In the genomic region with DNA sequence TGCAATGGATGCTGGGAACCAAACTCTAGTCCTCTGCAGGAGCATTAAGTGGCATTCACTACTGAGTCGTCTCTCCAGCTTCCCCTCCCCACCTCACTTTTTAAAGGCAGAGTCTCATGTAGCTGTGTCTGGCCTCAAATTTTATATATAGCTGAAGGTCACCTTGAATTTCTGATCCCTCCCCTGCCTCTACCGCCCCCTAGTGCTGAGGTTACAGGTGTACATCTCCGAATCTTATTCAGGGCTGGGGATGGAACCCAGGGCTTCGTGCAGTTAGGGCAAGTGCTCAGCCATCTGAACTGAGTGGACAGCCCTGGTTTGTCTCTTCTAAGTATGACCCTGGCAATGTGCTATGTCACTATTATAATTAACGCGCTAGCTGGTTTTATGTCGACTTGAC, we compare ENCODE assay signal across 29 mouse cellular contexts. TPM values are rescaled to one million over a fixed set of nuclear protein-coding genes. Genes with fewer than 3 reads are reported as not detected.
DNase-seq lines count a peak whose midpoint lies in the region; ATAC-seq and TF ChIP-seq lines count a peak whose summit lies in the region.
"Had no signal": no experiment of that assay in that cellular context is flagged by ENCODE, and none has a peak within 500 bp of the region (broad histone marks: within the 10 kb centered on the region; RNA-seq: fewer than 3 reads in every experiment).

No protein-coding gene starts in this region.

- no peak for ATAC-seq in kidney, postnatal 0 days (replicated peaks; ENCODE audit: low FRiP score, low read depth)
- no peak for ATAC-seq in G1E (ENCODE audit: extremely low read depth, insufficient number of reproducible peaks, low FRiP score, poor library complexity, severe bottlenecking)
- ATAC-seq in stomach, postnatal 0 days (ENCODE audit: low FRiP score, low TSS enrichment), result no peak
- ATAC-seq in midbrain, embryonic 14.5 days (ENCODE audit: low FRiP score, low TSS enrichment), result no peak
- ATAC-seq: CD4-positive, CD25-positive, alpha-beta regulatory T cell, adult 4 months had no signal

- DNase-seq in kidney, postnatal 0 days (ENCODE audit: low spot score), result no peak
- no peak for DNase-seq in kidney, adult 9 months
- no peak for DNase-seq in testis, postnatal 14 days (ENCODE audit: low spot score)
- DNase-seq in G1E (ENCODE audit: low spot score), result no peak
- no peak for DNase-seq in stomach, postnatal 0 days (ENCODE audit: low spot score)
- no peak for DNase-seq in midbrain, embryonic 14.5 days
- DNase-seq in heart, postnatal 25 days (ENCODE audit: low spot score), result no peak
- DNase-seq: cerebellum, adult 11 months; cerebellum, postnatal 14 days; embryo, embryonic 11 days; gastrocnemius, postnatal 14 days; heart, postnatal 10 days; kidney, adult 11 months; kidney, postnatal 36 days; layer of hippocampus, postnatal 36 days; left cerebral cortex, postnatal 4 days; lung, postnatal 4 days; right cerebral cortex, postnatal 4 days had no signal

- peak; percentile 17; the same call in 1 of the 2 replicates for TF ChIP-seq CTCF in kidney, postnatal 0 days (IDR thresholded peaks at IDR 0.05; ENCODE audit: low read depth)
- TF ChIP-seq CTCF in testis, adult 2 months (IDR thresholded peaks at IDR 0.05; ENCODE audit: control insufficient read depth, insufficient read depth, insufficient replicate concordance, low read depth, low read length), result peak; percentile 22; the same call in 1 of the 2 replicates
- TF ChIP-seq CTCF in G1E (IDR thresholded peaks at IDR 0.05; ENCODE audit: low read depth, low read length), result 0 out of 2 replicates have a peak, but pooled peaks have one; percentile 19
- peak; percentile 39 for TF ChIP-seq CTCF in stomach, postnatal 0 days (IDR thresholded peaks at IDR 0.05; ENCODE audit: low read depth)

- H3K9ac ChIP-seq in kidney, postnatal 0 days (ENCODE audit: low read depth, low read length), result no peak overlapping the region
- no peak overlapping the region for H3K9ac ChIP-seq in stomach, postnatal 0 days (ENCODE audit: low read length)
- no peak overlapping the region for H3K9ac ChIP-seq in midbrain, embryonic 14.5 days (replicated peaks; ENCODE audit: low read length)
- H3K9ac ChIP-seq: embryonic facial prominence, embryonic 15.5 days; hindbrain, embryonic 14.5 days; liver, embryonic 15.5 days; neural tube, embryonic 13.5 days had no signal

- no peak overlapping the region for H3K27ac ChIP-seq in kidney, postnatal 0 days
- no peak overlapping the region for H3K27ac ChIP-seq in testis, adult 2 months (ENCODE audit: control insufficient read depth, insufficient read depth, low read depth, low read length)
- H3K27ac ChIP-seq in stomach, postnatal 0 days (replicated peaks), result no peak overlapping the region
- H3K27ac ChIP-seq in midbrain, embryonic 14.5 days (replicated peaks; ENCODE audit: low read depth, low read length), result no peak overlapping the region
- H3K27ac ChIP-seq: embryonic facial prominence, embryonic 15.5 days; heart, embryonic 10.5 days; hindbrain, embryonic 14.5 days; liver, embryonic 15.5 days; midbrain, embryonic 10.5 days; neural tube, embryonic 13.5 days had no signal

- H3K36me3 ChIP-seq in kidney, postnatal 0 days (ENCODE audit: insufficient read depth, low read length), result no peaks in the 10 kb centered on the region
- H3K36me3 ChIP-seq in testis, adult 2 months (ENCODE audit: control insufficient read depth, insufficient read depth, low read length), result no peaks in the 10 kb centered on the region
- H3K36me3 ChIP-seq in G1E (replicated peaks), result no peaks in the 10 kb centered on the region
- no peaks in the 10 kb centered on the region for H3K36me3 ChIP-seq in stomach, postnatal 0 days (ENCODE audit: control insufficient read depth, insufficient read depth, low read length)
- no peaks in the 10 kb centered on the region for H3K36me3 ChIP-seq in midbrain, embryonic 14.5 days (ENCODE audit: control insufficient read depth, insufficient read depth, low read length)
- H3K36me3 ChIP-seq: embryonic facial prominence, embryonic 15.5 days; heart, embryonic 10.5 days; liver, embryonic 15.5 days; midbrain, embryonic 10.5 days; neural tube, embryonic 13.5 days had no signal

- TF ChIP-seq EP300 in stomach, postnatal 0 days (optimal IDR thresholded peaks at IDR 0.05), result no peak

- H3K9me3 ChIP-seq in kidney, postnatal 0 days (replicated peaks; ENCODE audit: low read length), result no peaks in the 10 kb centered on the region
- H3K9me3 ChIP-seq in G1E (replicated peaks), result no peaks in the 10 kb centered on the region
- no peaks in the 10 kb centered on the region for H3K9me3 ChIP-seq in stomach, postnatal 0 days (ENCODE audit: control insufficient read depth, low read length)
- no peaks in the 10 kb centered on the region for H3K9me3 ChIP-seq in midbrain, embryonic 14.5 days (ENCODE audit: control insufficient read depth, low read length)
- H3K9me3 ChIP-seq: liver, embryonic 15.5 days; neural tube, embryonic 13.5 days had no signal

- intact Hi-C loops in heart, postnatal 25 days (cut with DNase I), result no loop called here

- WGBS in kidney, postnatal 0 days, result 81% methylated on average over 7 of the region's 7 CpGs
- WGBS in stomach, postnatal 0 days, result 76% methylated on average over 7 of the region's 7 CpGs
- 82% methylated on average over 7 of the region's 7 CpGs for WGBS in midbrain, embryonic 14.5 days

- H3K27me3 ChIP-seq in kidney, postnatal 0 days (ENCODE audit: insufficient read depth, low read length), result no peaks in the 10 kb centered on the region
- no peaks in the 10 kb centered on the region for H3K27me3 ChIP-seq in testis, adult 2 months (ENCODE audit: control insufficient read depth, insufficient read depth, low read length)
- H3K27me3 ChIP-seq in G1E (ENCODE audit: insufficient read depth, low read length), result peaks cover 12% of the 10 kb centered on the region; the same call in 1 of the 2 replicates
- H3K27me3 ChIP-seq in stomach, postnatal 0 days (ENCODE audit: control insufficient read depth, insufficient read depth, low read length), result no peaks in the 10 kb centered on the region
- no peaks in the 10 kb centered on the region for H3K27me3 ChIP-seq in midbrain, embryonic 14.5 days (ENCODE audit: control insufficient read depth, insufficient read depth, low read length)
- H3K27me3 ChIP-seq: embryonic facial prominence, embryonic 15.5 days; liver, embryonic 15.5 days; neural tube, embryonic 13.5 days had no signal

- H3K4me2 ChIP-seq in kidney, postnatal 0 days (ENCODE audit: low read length), result no peak overlapping the region
- H3K4me2 ChIP-seq in stomach, postnatal 0 days (replicated peaks; ENCODE audit: low read depth), result no peak overlapping the region
- no peak overlapping the region for H3K4me2 ChIP-seq in midbrain, embryonic 14.5 days (ENCODE audit: low read length)
- H3K4me2 ChIP-seq: embryonic facial prominence, embryonic 15.5 days; hindbrain, embryonic 14.5 days; liver, embryonic 15.5 days; neural tube, embryonic 13.5 days had no signal

- TF ChIP-seq POLR2A in testis, adult 2 months (IDR thresholded peaks at IDR 0.05; ENCODE audit: control insufficient read depth, low read depth, low read length), result no peak

- no peaks in the 10 kb centered on the region for H3K4me1 ChIP-seq in kidney, postnatal 0 days (replicated peaks; ENCODE audit: insufficient read depth, low read length)
- H3K4me1 ChIP-seq in testis, adult 2 months (ENCODE audit: control insufficient read depth, insufficient read depth, low read length), result 0 out of 2 replicates have a peak, but pooled peaks cover 4% of the 10 kb centered on the region
- H3K4me1 ChIP-seq in G1E (ENCODE audit: insufficient read depth, low read depth, low read length), result peaks cover 16% of the 10 kb centered on the region
- H3K4me1 ChIP-seq in stomach, postnatal 0 days (replicated peaks; ENCODE audit: control insufficient read depth, insufficient read depth), result no peaks in the 10 kb centered on the region
- H3K4me1 ChIP-seq in midbrain, embryonic 14.5 days (ENCODE audit: control insufficient read depth, insufficient read depth, low read length), result no peaks in the 10 kb centered on the region
- H3K4me1 ChIP-seq: embryonic facial prominence, embryonic 15.5 days; midbrain, embryonic 10.5 days; neural tube, embryonic 13.5 days had no signal

- no peak overlapping the region for H3K4me3 ChIP-seq in kidney, postnatal 0 days (replicated peaks; ENCODE audit: low read depth, low read length)
- H3K4me3 ChIP-seq in testis, adult 2 months (ENCODE audit: control insufficient read depth, low read depth, low read length), result no peak overlapping the region
- H3K4me3 ChIP-seq in G1E (ENCODE audit: low read depth, low read length), result no peak overlapping the region
- H3K4me3 ChIP-seq in stomach, postnatal 0 days (ENCODE audit: low read depth, low read length), result no peak overlapping the region
- no peak overlapping the region for H3K4me3 ChIP-seq in midbrain, embryonic 14.5 days (replicated peaks; ENCODE audit: low read depth, low read length)
- H3K4me3 ChIP-seq: embryonic facial prominence, embryonic 15.5 days; heart, embryonic 10.5 days; liver, embryonic 15.5 days; midbrain, embryonic 10.5 days; neural tube, embryonic 13.5 days had no signal

RNA-seq across cellular contexts. Expression of a gene that starts 2.3 kb away (rescaled TPM):
- not detected in 2 replicates for polyA plus RNA-seq in kidney, postnatal 0 days (2015; fragmentation: Nextera tagmentation; extraction: Ambion mirVana)
- polyA plus RNA-seq in testis, adult 2 months (2012; rRNA removed), result not detected in 2 replicates
- total RNA-seq in G1E (2014; fragmentation: Nextera tagmentation) (0.68 TPM in 1 of 2 replicates, not detected in the other), G1E (2017) (0.22 TPM in 1 of 2 replicates, not detected in the other)
- not detected in 2 replicates for polyA plus RNA-seq in G1E (2012)
- polyA plus RNA-seq in stomach, postnatal 0 days (2015; fragmentation: Nextera tagmentation; extraction: Ambion mirVana), result 0.24 TPM in 1 of 2 replicates, not detected in the other
- polyA plus RNA-seq in midbrain, embryonic 14.5 days (2014; fragmentation: Nextera tagmentation; extraction: Ambion mirVana), result not detected in 2 replicates
- not detected for total RNA-seq in heart, postnatal 25 days (2021)
- total RNA-seq: adrenal gland, adult 18-20 months; gastrocnemius, postnatal 14 days; heart, postnatal 10 days; layer of hippocampus, postnatal 36 days; left cerebral cortex, postnatal 4 days had no signal
- polyA plus RNA-seq: brain, embryonic 14.5 days; CD4-positive, CD25-positive, alpha-beta regulatory T cell, adult 4 months; embryonic facial prominence, embryonic 15.5 days; forebrain, embryonic 11.5 days; heart, embryonic 10.5 days; hindbrain, embryonic 14.5 days; midbrain, embryonic 10.5 days; neural tube, embryonic 13.5 days had no signal

RNA-seq across cellular contexts. Expression of a gene that starts 32.0 kb away (rescaled TPM):
- 8.1 and 9.3 TPM in 2 replicates for polyA plus RNA-seq in kidney, postnatal 0 days (2015; fragmentation: Nextera tagmentation; extraction: Ambion mirVana)
- 732 and 736 TPM in 2 replicates for polyA plus RNA-seq in testis, adult 2 months (2012; rRNA removed)
- total RNA-seq in G1E (2014; fragmentation: Nextera tagmentation) (not detected in 2 replicates), G1E (2017) (0.16 TPM in 1 of 2 replicates, not detected in the other)
- not detected in 2 replicates for polyA plus RNA-seq in G1E (2012)
- polyA plus RNA-seq in stomach, postnatal 0 days (2015; fragmentation: Nextera tagmentation; extraction: Ambion mirVana), result 0.76 and 0.80 TPM in 2 replicates
- polyA plus RNA-seq in midbrain, embryonic 14.5 days (2014; fragmentation: Nextera tagmentation; extraction: Ambion mirVana), result 1.4 and 1.5 TPM in 2 replicates
- total RNA-seq in heart, postnatal 25 days (2021), result under 1 TPM in 1 of 2 experiments, not detected in 1; 0.31 TPM
- polyA plus RNA-seq: CD4-positive, CD25-positive, alpha-beta regulatory T cell, adult 4 months had no signal

RNA-seq across cellular contexts. Expression of a gene that starts 50.1 kb away (rescaled TPM):
- polyA plus RNA-seq in kidney, postnatal 0 days (2015; fragmentation: Nextera tagmentation; extraction: Ambion mirVana), result not detected in 2 replicates
- 0.10 TPM in 1 of 2 replicates, not detected in the other for polyA plus RNA-seq in testis, adult 2 months (2012; rRNA removed)
- total RNA-seq in G1E (2014; fragmentation: Nextera tagmentation), result not detected in 2 replicates
- not detected in 2 replicates for total RNA-seq in G1E (2017)
- not detected in 2 replicates for polyA plus RNA-seq in G1E (2012)
- 0.06 TPM in 1 of 2 replicates, not detected in the other for polyA plus RNA-seq in stomach, postnatal 0 days (2015; fragmentation: Nextera tagmentation; extraction: Ambion mirVana)
- polyA plus RNA-seq in midbrain, embryonic 14.5 days (2014; fragmentation: Nextera tagmentation; extraction: Ambion mirVana), result 0.32 TPM in 1 of 2 replicates, not detected in the other
- total RNA-seq in heart, postnatal 25 days (2021), result not detected
- total RNA-seq: heart, postnatal 10 days; left cerebral cortex, postnatal 4 days had no signal
- polyA plus RNA-seq: brain, embryonic 14.5 days; CD4-positive, CD25-positive, alpha-beta regulatory T cell, adult 4 months; forebrain, embryonic 11.5 days; heart, embryonic 10.5 days; hindbrain, embryonic 14.5 days; liver, embryonic 15.5 days; midbrain, embryonic 10.5 days; neural tube, embryonic 13.5 days had no signal

Comparison
In these comparisons a context has a peak if more than half of its experiments do, and no peak if none do; other contexts are left out.
1. RNA of a gene that starts 32.0 kb away (polyA plus RNA-seq): 732 to 736 TPM in testis, adult 2 months; 8.1 to 9.3 TPM in kidney, postnatal 0 days, 1.4 to 1.5 TPM in midbrain, embryonic 14.5 days, 0.76 to 0.80 TPM in stomach, postnatal 0 days and not detected in G1E; every median in the first group is over 10 times any median in the second.
2. Peak in every context shown above with its lines, with median percentiles within 50 percentile points of each other: CTCF ChIP-seq.